8 mouse cellular contexts compared by ENCODE assay signal in the genomic region with DNA sequence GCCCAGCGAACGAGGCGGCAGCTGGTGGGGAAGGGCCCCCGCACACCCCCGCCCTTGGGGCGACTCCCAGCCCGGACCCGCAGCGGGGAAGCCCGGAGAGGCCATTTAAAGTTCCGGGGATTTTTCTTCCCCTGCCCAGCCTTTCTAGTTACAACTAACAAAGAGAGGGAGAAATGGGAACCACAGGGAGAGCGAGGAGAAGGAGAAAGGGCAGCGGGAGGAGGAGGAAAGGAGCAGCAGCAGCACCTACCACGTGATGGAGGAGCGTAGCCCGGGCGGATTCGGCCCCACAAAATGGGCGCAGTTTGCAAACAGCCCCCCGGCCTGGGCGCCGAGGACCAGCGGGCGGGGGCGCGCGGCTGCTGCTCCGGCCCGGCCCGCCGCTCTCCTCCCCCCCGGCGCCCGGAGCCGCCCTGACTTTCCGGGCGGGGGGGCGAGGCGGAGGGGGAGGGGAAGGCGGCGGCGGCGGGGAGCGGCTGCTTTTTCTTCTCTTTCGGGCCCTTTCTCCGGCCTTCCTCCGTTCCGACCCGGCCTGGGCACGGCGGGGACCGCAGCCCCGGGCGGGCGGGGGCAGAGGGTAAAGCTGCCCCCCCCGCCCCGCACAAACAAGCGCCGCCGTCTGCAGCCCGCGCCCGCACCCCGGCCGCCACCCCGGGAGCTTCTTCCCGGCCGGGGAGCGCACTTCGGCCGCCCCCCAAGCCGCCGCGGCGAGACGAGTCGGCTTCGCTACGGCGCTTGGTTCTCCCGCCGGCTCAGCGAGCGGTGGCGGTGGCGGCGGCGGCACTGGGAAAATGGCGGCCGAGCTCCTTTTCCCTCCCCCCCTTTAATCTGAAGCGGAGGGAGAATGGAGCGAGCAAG. TPM values are rescaled to one million over a fixed set of nuclear protein-coding genes. Genes with fewer than 3 reads are reported as not detected.
DNase-seq lines count a peak whose midpoint lies in the region; ATAC-seq and TF ChIP-seq lines count a peak whose summit lies in the region.

No protein-coding gene starts in this region.

- H3K4me1 ChIP-seq in hindbrain, postnatal 0 days (ENCODE audit: insufficient read depth, low read length) = peaks cover 4% of the 10 kb centered on the region; the same call in 1 of the 2 replicates

- H3K9ac ChIP-seq in hindbrain, postnatal 0 days (replicated peaks; ENCODE audit: low read length) = peak overlapping the region; percentile 99

- no peaks in the 10 kb centered on the region for H3K36me3 ChIP-seq in hindbrain, postnatal 0 days (ENCODE audit: insufficient read depth, low read length)
- no peaks in the 10 kb centered on the region for H3K36me3 ChIP-seq in macrophage (ENCODE audit: inconsistent target)

- no peak for TF ChIP-seq CTCF in gastrocnemius, adult 2 months (IDR thresholded peaks at IDR 0.05)
- no peak for TF ChIP-seq CTCF in hindbrain, postnatal 0 days (IDR thresholded peaks at IDR 0.05; ENCODE audit: low read depth)
- TF ChIP-seq CTCF in left cerebral cortex, adult 2 months (IDR thresholded peaks at IDR 0.05) = no peak

- intact Hi-C loops in gastrocnemius, adult 2 months (cut with DNase I) = loop anchor here (2.0 to 5.0 kb wide), 4 partner anchors 44 to 204 kb away; no protein-coding TSS in a partner anchor
- intact Hi-C loops in left cerebral cortex, adult 2 months (cut with DNase I) = loop anchor here (5.0 to 10.0 kb wide), 2 partner anchors 94 to 207 kb away; a partner anchor contains a TSS

- peaks cover 81% of the 10 kb centered on the region for H3K79me2 ChIP-seq in macrophage (ENCODE audit: inconsistent target)

- no peaks in the 10 kb centered on the region for H3K9me3 ChIP-seq in hindbrain, postnatal 0 days (ENCODE audit: low read length)

- H3K4me2 ChIP-seq in hindbrain, postnatal 0 days (ENCODE audit: low read depth, low read length) = peak overlapping the region; percentile 87

- ATAC-seq in common myeloid progenitor, adult 5-6 weeks (replicated peaks; ENCODE audit: low read depth, poor library complexity, severe bottlenecking) = peak; percentile 69
- ATAC-seq in hindbrain, postnatal 0 days = peak; percentile 67

- no peaks in the 10 kb centered on the region for H3K27me3 ChIP-seq in hindbrain, postnatal 0 days (ENCODE audit: insufficient read depth, low read length)

- under 1% methylated on average over 58 of the region's 92 CpGs for WGBS in hindbrain, postnatal 0 days
- WGBS in macrophage (ENCODE audit: missing documents) = under 1% methylated on average over 52 of the region's 92 CpGs

- peak; percentile 62 for DNase-seq in T-cell, adult 2 months (ENCODE audit: low spot score)
- peak; percentile 89 for DNase-seq in gastrocnemius, adult 2 months
- peak; percentile 87 for DNase-seq in hindbrain, postnatal 0 days (ENCODE audit: low spot score)
- peak; percentile 70 to 72 for DNase-seq in left cerebral cortex, adult 2 months (ENCODE audit: extremely low spot score in 1 of 2, low spot score in 2 of 2)
- DNase-seq in right cerebral cortex, adult 18-20 months = peak; percentile 78
- DNase-seq in urinary bladder, adult 2 months (ENCODE audit: low spot score) = peak; percentile 70

- H3K4me3 ChIP-seq in gastrocnemius, adult 2 months = peak overlapping the region; percentile 95
- H3K4me3 ChIP-seq in hindbrain, postnatal 0 days (ENCODE audit: low read length) = peak overlapping the region; percentile 66
- peak overlapping the region; percentile 87 for H3K4me3 ChIP-seq in left cerebral cortex, adult 2 months
- H3K4me3 ChIP-seq in macrophage (ENCODE audit: inconsistent target) = peak overlapping the region; percentile 87

- peak overlapping the region; percentile 97 for H3K27ac ChIP-seq in gastrocnemius, adult 2 months
- H3K27ac ChIP-seq in hindbrain, postnatal 0 days = peak overlapping the region; percentile 100
- H3K27ac ChIP-seq in left cerebral cortex, adult 2 months = peak overlapping the region; percentile 99
- peak overlapping the region; percentile 94 for H3K27ac ChIP-seq in macrophage

RNA-seq across cellular contexts. Expression of a gene that starts 27.0 kb away (rescaled TPM):
- total RNA-seq in common myeloid progenitor, adult 5-6 weeks (2017) = 36.7 and 38.1 TPM in 2 replicates
- total RNA-seq in gastrocnemius, adult 2 months (2021) = 10 to 100 TPM; 19.8 to 20.2 TPM
- 54.9 and 75.5 TPM in 2 replicates for total RNA-seq in hindbrain, postnatal 0 days (2014; rRNA removed)
- polyA plus RNA-seq in hindbrain, postnatal 0 days (2015; fragmentation: Nextera tagmentation; extraction: Ambion mirVana) = 17.9 and 19.0 TPM in 2 replicates
- 10 to 100 TPM; 78.6 to 80.0 TPM for total RNA-seq in left cerebral cortex, adult 2 months (2021)
- 100 to 1,000 TPM in 22 of 26 experiments, 10 to 100 TPM in 4; 89.9 to 147 (median 117) TPM for total RNA-seq in macrophage (2018; cell fraction: chromatin; rRNA removed)
- 10 to 100 TPM; 34.7 to 58.8 (median 43.8) TPM for total RNA-seq in macrophage (2018; cell fraction: cytosol; rRNA removed)
- 100 to 1,000 TPM in 8 of 26 experiments, 10 to 100 TPM in 18; 65.7 to 139 (median 90.5) TPM for total RNA-seq in macrophage (2018; cell fraction: nucleus; rRNA removed)
- 32.1 to 39.2 TPM (median 34.2 TPM) in 3 replicates for polyA plus RNA-seq in macrophage (2018)
- polyA plus RNA-seq in urinary bladder, adult 2 months (2012; rRNA removed) = 44.5 and 47.8 TPM in 2 replicates

Comparison
In these comparisons a context has a peak if more than half of its experiments do, and no peak if none do; other contexts are left out.
1. Peak in every context shown above with its lines: DNase-seq, ATAC-seq, H3K4me3 ChIP-seq and H3K27ac ChIP-seq.